Mouse (Mus musculus): ENCODE results near the gene Ptger1.

Ptger1 gene

GRCm38 (mm10) chr8:83656043-83656442, 10.4 kb upstream of the Ptger1 start:
- no peak for DNase-seq (ENCODE audit: low read depth, low spot score)

- no peak for DNase-seq (ENCODE audit: low read depth, low spot score)
Measured at GRCm38 (mm10) chr8:83656484-83657246, 9.8 kb upstream of the Ptger1 start.

- DNase-seq (ENCODE audit: low read depth, low spot score): no peak
Measured at GRCm38 (mm10) chr8:83660545-83660944, 5.9 kb upstream of the Ptger1 start.

- no peak for DNase-seq (ENCODE audit: low read depth, low spot score)
Measured at GRCm38 (mm10) chr8:83660995-83661680, 5.3 kb upstream of the Ptger1 start.

GRCm38 (mm10) chr8:83662421-83662826, 4.1 kb upstream of the Ptger1 start:
- peak; percentile 86 for DNase-seq (ENCODE audit: low read depth, low spot score)

- no peak for DNase-seq (ENCODE audit: low read depth, low spot score)
Measured at GRCm38 (mm10) chr8:83664096-83664495, 2.4 kb upstream of the Ptger1 start.

- DNase-seq (ENCODE audit: low read depth, low spot score): no peak
Measured at GRCm38 (mm10) chr8:83664931-83665625, 1.4 kb upstream of the Ptger1 start.

GRCm38 (mm10) chr8:83666866-83667234, 372 bp downstream of the Ptger1 start:
- no peak for DNase-seq (ENCODE audit: low read depth, low spot score)

GRCm38 (mm10) chr8:83667526-83667925, 1.0 kb downstream of the Ptger1 start:
- no peak for DNase-seq (ENCODE audit: low read depth, low spot score)

- peak; percentile 77 for DNase-seq (ENCODE audit: low read depth, low spot score)
Measured at GRCm38 (mm10) chr8:83668010-83668916, 1.8 kb downstream of the Ptger1 start.

GRCm38 (mm10) chr8:83669013-83669412, 2.5 kb downstream of the Ptger1 start:
- no peak for DNase-seq (ENCODE audit: low read depth, low spot score)

- no peak for DNase-seq (ENCODE audit: low read depth, low spot score)
Measured at GRCm38 (mm10) chr8:83672936-83673335, 6.5 kb downstream of the Ptger1 start.

- DNase-seq (ENCODE audit: low read depth, low spot score): no peak
Measured at GRCm38 (mm10) chr8:83674497-83674896, 8.0 kb downstream of the Ptger1 start.

GRCm38 (mm10) chr8:83679866-83680265, 13.4 kb downstream of the Ptger1 start:
- DNase-seq (ENCODE audit: low read depth, low spot score): no peak

GRCm38 (mm10) chr8:83680603-83681002, 14.1 kb downstream of the Ptger1 start:
- no peak for DNase-seq (ENCODE audit: low read depth, low spot score)

GRCm38 (mm10) chr8:83681099-83681498, 14.6 kb downstream of the Ptger1 start:
- DNase-seq (ENCODE audit: low read depth, low spot score): no peak

GRCm38 (mm10) chr8:83684517-83684916, 18.0 kb downstream of the Ptger1 start:
- no peak for DNase-seq (ENCODE audit: low read depth, low spot score)

- DNase-seq (ENCODE audit: low read depth, low spot score): no peak
Measured at GRCm38 (mm10) chr8:83689264-83689663, 22.8 kb downstream of the Ptger1 start.

GRCm38 (mm10) chr8:83693609-83694236, 27.2 kb downstream of the Ptger1 start:
- DNase-seq (ENCODE audit: low read depth, low spot score): no peak

- no peak for DNase-seq (ENCODE audit: low read depth, low spot score)
Measured at GRCm38 (mm10) chr8:83694369-83695160, 28.1 kb downstream of the Ptger1 start.

All from WW6 (cell line).